Mouse (Mus musculus) spleen, postnatal 14 days (tissue): ENCODE measurements around the gene Siva1.

ENCODE experiments used
- DNase-seq, 2 experiments: peaks; one replicate each; pipeline ENCODE4 v3.0.0; 2021 to 2022; ENCODE audit warnings: low spot score in 2 of 2

Siva1 gene

DNA sequence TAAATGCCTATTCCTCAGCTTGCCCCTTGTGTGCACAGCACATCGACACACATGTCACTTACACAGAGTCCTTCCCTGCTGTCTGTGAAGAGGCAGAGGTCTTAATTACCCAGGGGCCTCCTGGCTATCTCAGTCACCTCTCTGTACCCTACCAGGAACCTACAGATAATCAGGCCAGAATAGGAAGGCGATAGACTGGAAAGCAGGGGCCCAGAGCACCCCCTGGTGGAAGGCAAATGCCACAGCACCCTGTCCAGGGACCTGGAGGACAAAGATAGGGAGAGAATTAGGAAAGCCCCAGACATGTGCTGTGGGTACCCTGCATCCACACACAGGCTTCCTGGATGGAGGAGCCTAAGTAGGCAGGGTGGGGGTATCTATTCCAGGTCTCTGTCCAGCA lies 20.7 kb upstream of the Siva1 start:
- DNase-seq: peak in 1 of 2 experiments; percentile 55

DNA sequence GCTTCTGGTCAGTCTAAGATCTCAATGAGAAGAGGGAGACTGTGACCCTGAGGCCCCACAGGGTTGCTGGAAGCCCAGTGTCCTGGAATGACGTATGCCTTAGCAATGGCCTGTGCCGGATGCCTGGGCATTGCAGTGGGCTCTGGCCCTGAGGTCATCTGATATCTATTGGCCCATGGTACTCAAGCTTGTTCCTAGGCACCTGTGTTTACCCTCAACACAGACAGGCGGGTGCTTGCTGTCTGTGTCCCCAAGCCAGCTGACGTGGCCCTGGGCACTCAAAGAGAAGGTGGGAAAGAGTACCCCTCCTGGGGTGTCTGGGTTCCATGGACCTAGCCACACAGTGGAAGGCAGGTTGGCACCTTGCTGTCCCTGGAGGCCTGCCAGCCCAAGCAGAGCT lies 18.8 kb upstream of the Siva1 start:
- no peak for DNase-seq

DNA sequence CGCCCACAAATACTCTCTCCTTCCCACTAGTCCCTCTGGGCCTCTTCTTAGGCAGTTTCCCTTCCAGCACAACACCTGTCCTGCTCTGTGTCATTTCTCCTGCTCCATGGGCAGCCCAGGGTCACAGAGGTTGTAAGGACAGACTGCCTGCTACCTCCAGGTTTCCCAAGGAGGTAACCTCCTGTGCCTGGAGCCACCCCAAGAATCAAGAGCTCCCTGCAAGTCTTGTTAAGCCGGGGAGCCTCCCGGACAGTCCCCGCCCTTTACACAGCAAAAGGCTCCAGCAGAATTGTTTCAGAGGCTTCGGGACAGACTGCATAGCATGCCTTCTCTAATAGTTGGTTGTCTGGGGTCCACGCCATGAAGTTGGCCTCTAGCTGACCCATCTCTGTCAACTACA lies 18.0 kb upstream of the Siva1 start:
- DNase-seq: no peak

DNA sequence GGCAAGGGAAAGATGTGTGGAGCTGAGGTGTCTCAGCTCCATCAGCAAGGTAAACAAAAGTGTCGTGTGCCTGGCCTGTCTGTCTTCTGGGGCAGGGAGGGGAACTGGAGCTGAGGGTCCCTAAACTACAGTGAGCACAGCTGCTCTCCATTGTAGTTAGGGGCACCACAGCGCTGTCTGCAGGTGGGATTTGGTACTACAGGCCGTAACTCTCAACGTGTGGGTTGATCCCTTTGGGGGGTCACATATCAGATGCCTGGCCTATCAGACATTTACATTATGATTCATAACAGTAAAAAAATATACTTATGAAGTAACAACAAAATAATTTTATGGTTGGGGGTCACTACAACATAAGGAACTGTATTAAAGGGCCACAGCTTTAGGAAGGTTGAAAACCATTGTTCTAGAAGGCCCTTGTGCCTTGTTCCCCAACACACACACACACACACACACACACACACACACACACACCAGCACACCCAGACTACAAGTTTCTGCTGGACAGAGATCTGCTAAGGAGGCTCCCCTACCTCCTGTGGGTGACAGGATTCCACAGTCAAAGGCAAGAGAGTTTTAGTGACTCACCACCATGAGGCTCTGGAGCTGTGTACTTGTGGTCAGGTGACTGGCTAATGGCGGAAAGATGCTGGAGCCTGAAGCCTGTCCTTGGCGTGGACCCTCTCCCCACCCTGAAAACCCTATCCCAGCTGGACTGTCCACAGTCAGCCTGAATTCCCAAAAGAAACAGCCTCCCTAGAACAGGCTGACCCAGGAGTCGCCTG lies 17.2 kb upstream of the Siva1 start:
- no peak for DNase-seq

DNA sequence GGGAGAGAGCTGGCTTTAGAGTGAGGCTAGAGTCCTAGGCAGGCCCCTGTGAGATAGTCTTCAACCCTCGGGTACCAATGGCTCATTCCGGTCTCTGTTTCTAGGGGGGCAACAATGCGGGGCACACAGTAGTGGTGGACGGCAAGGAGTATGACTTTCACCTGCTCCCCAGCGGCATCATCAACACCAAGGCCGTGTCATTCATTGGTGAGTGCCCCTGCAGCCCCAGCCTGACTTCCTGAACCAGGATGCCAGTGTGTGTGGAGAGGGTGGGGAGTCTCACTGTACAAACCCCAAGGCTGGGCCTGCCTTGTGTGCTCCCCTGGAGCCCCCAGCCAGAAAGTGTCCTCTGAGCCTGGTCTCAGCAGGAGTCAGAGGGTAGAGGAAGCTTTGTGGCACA lies 16.3 kb upstream of the Siva1 start:
- DNase-seq: no peak

DNA sequence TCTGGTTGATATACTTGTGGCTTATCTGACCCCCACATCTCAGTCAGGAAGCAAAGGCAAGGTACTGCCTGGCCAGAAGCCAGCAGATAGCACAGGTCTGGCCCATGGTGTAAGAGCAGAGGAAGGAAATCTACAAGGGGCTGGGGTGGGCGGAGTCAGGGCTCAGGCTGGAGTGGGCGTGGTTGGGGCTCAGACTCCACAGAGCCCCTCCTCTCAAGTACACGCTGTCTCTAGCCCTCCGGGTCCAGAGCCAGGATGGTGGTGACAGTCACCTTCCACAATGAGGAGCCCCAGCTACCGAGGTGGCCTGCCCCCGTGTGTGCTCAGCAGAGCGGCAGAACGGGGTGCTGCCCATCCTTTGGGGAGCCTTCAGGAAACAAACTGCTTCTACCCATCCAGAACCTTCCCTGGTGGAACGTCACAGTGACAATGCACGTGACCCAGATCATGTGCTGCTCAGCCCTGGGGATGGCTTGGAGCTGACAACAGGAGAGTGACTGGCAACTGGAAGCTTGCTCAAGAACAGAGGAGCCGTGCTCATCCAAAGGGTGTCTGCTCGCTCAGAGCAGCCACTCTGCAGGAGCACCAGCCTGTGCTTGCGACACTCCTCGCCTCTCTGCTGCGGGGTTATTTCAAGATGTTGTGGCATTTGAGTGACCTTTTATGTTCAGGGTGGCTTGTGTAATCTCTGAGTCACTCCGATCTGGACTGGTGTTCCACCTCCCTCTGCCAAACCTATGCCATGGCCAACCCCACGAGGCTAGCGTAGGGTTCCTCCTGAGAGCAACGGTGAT lies 15.4 kb upstream of the Siva1 start:
- no peak for DNase-seq

DNA sequence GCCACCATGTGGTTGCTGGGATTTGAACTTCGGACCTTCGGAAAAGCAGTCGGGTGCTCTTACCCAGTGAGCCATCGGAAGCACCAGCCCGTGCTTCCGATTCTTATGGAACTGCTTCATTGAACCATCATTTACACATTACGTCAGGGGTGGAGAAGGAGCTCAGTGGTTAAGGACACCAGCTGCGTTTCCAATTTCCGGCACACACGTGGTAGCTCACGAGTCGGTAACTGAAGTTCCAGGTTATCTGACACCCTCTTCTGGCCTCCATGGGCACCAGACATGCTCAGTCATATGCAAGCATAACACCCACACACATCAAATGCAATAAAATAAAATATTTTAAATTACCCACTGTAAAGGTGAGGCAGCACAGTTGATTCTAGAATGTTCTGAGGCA lies 14.4 kb upstream of the Siva1 start:
- DNase-seq: no peak

DNA sequence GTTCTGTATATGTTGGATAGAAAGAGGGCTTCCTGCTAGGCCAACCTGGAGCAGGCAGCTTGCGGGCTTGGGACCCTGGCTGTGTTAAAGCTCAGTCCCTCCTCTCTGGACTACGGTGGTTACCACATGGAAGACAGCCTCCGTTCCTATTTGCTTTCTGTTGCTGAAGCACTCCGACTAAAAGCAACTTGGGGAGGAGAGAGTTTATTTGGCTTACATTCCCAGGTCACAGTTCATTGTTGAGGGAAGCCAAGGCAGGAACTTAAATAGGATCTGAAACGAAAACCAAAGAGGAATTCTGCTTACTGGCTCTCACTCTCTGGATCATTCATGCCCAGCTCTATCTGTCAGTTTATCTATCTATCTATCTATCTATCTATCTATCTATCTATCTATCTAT lies 13.7 kb upstream of the Siva1 start:
- no peak for DNase-seq

DNA sequence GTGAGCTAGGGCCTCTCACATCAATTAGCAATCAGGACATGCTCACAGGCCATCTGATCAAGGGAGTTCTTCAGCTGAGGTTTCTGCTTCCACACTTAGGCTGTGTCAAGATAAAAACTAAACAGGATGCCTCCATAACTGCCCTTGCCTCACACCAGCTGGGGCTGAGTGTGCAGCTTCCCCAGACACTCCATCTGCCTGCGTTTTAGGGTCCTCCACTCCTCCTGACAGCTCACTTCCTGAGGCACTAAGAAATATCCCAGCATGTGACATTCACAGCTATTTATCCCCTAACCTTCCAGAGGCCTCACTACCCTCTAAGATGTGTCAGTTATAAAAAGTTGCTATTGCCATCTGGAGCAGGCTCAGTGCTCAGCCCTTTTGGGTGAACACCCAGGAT lies 13.0 kb upstream of the Siva1 start:
- no peak for DNase-seq

DNA sequence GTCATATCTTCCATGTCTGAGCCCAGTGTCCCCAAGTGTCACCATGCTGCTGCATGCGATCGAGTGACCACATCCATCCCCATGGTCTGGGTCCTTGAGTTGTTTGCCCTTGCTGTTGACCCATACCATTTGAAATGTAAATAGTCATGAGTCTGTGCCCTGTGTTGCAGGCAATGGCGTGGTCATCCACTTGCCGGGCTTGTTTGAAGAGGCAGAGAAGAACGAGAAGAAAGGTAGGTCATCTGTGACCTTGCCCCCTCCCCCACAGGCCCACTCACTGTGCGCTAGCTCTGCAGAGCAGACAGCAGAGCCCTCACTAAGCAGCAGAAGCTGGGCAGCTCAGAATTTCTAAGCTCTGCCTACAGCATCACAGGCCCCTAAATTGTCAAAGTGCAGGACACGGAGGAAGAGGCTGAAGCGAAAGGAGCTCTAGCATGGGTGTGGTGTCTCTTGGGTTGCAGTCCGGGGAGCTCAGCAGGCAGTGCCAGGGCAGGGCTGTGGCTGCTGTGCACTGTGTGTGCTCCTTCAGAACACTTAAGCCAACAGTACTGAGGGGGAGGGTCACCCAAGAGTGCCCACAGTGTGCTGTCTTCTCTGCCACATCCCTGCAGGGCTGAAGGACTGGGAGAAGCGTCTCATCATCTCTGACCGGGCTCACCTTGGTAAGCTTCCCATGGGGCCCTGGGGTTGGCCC lies 12.2 kb upstream of the Siva1 start:
- DNase-seq: no peak

DNA sequence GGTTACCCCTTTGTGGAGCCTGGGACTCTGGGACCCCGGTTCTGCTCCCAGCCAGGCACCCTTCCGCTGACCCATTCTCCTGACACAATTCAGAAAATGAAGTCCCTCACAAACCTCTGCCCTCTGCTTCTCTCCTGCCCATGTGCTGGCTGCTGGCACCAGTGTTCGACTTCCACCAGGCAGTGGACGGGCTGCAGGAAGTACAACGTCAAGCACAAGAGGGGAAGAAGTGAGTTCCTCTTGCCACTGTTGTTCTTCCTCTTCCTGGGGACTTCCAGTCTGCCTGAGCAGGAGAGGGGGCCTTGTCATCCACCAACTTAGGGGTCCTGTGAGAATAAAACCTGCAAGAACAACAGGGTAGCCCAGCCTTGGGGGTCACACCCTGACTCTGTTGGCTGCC lies 11.6 kb upstream of the Siva1 start:
- DNase-seq: no peak

DNA sequence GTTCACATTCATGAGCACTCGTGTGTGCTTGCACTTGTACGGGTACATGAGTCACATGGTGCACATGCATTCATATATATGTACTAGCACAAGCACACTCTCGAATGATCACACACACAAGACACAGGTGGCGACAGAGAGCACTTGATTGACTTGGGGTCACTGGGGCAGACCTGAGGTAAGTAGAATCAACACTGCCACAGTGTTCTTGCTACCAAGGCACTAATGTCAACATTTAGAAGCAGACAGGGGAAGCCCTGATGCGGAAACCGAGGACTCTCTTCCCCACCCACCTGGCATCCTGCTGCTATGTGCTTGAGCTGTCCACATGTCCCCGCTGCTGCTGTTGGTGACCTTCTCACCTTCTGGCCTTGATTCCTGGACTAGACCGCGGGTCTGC lies 10.8 kb upstream of the Siva1 start:
- DNase-seq: peak in 1 of 2 experiments; percentile 35

DNA sequence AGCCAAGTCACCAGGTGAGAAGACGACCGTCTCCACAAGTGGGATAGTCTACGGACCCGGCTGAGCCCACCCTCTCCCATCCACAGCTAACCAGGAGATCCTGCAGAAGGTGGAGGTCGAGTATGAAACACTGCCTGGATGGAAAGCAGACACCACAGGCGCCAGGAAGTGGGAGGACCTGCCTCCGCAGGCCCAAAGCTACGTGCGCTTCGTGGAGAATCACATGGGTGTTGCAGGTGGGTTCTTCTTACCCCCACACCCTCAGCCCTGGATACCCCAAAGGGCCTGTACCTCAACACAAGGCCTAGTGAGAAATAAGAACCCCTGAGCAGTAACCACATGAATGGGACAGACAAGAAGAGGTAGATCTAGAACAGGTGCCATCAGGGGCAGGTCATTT lies 5.0 kb upstream of the Siva1 start:
- DNase-seq: no peak

DNA sequence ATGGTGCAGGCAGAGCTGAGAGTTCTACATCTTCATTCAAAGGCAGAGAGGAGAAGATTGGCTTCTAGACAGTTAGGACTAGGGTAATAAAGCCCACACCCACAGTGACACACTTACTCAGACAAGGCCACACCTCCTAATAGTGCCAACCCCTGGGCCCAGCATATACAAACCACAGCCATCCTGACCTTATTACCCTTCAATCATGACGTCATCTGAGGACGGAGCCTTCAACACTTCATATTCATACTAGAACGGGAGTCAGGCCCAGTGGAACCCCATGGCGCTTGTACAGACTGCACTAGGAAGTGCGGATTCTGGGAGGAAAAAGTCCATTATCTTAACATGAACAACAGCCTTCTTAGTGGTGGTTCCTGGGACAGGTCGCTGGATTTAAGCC lies 1.4 kb upstream of the Siva1 start:
- DNase-seq: no peak

DNA sequence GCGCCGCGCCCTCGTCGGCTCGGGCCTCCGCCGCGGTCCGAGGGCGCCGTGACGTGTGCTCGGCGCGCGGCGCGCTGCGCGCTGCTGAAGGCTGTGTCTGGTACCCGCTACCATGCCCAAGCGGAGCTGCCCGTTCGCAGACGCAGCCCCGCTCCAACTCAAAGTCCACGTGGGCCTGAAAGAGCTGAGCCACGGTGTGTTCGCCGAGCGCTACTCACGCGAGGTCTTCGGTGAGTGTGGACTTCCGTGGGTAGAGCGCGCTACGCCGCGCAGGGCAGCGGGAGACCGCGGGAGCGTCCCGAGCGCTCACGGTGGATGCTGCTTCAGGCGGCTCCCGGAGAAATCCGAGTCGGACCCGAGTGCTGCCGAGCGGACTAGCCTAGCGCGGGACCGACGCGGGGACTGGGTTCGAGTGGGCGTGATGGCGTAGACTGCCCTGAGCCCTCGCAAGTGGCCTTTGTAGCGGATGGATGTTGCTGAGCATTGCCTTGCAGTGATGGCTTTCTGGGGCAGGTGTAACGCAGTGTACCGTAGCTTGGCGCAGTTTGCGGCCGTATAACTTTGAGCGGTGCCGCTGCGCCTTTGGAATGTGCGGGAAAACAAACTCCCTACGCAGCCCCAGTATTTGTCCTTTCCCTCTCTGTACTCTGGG lies 502 bp downstream of the Siva1 start:
- peak in 1 of 2 experiments; percentile 27 for DNase-seq

DNA sequence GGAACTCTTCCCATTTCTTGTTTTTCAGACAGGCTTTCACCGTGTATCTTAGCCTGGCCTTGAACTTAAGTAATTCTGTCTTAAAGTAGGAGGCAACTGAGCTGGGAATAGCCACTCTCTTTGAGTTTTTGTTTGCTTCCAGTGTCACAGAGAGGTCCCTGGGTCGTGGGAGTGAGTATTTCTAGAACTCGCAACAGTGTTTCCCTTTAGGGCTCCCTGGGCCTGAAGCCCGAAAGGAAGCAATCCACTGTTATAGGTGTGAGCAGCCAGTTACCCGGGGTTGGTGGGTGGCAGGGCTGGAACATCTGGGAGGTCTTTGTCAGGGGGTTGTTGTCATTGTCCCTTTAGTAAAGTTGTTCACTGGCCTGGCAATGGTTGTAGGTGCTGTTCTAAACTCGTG lies 1.7 kb downstream of the Siva1 start:
- DNase-seq: no peak

DNA sequence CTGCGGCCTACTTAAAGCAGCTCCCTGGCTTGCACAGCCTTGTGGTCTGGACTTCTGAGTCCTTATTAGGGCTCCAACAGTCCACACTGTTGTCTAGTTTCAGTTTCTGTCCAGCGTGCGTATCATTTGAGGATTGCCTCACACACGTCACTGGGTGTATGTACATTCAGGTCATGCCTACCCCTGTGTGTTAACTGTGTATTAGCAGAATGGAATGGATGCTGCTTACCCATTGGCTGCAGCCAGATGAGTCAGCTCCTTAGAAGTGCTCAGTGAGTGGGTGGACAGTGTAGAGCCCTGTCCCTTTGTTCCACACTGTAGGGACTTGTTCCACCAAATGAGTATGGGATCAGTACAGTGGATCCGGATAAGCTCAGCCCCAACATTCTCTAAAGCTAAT lies 3.6 kb downstream of the Siva1 start:
- no peak for DNase-seq

DNA sequence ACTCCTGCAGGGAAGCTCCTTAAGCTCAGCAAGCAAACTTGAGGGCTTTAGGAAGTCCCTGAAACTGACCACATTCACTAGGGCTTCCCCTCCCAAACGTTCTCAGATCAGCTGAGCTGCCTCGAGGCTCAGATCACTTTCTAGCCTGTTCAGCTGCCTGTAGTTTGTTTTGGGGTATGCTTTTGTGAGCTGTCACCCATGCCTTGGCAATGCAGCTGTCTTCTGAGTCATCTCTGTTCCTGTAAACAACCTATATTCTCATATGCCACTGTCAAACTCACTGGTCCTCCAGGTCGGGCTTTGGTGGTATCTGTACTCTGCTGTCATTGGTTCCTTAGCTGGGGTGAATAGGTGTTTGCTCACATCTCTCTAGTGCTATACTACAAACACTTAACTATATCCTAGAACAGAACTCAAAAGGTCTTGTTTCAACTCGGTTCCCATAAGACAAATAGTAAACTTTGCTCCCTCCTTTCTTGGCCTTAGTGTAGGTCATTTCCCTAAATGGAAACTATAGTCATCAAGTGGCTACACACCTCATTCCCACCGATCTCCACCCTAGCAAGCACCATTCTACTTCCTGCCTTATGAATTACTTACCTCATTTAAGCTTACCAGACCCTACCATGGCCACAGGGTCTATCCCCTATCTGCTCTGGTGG lies 7.4 kb downstream of the Siva1 start:
- DNase-seq: no peak

DNA sequence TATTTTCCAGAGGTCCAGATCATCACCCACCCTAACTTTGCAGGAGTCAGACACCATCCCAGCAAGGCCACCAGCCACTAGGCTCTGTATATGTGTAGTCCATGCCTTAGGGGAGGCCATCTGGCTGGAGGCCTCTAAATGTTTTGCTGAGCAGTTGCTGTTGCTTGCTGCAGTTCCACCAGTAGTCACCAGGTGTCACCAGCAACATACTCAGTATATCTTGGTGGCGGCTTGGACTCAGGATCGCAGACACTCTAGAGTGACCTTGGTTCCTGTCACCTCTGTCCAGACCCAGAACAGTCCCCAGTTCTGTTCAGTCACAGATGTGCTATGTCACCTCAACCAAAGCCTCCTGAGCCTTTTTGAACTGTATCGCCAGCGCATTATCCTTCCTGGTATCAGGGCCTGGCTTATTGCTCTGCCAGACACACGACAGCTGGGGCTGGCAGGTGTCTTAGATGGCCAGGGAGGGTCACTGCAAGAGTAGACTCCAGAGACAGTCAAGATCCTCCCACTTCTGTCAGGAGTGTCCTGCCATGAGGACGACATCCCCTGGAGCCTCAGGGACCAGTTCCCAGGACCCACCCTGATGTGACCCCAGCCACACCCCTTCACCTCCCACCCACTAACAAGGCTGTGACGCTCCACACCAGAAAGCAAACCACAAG lies 8.8 kb downstream of the Siva1 start:
- peak; percentile 73 to 81 for DNase-seq

DNA sequence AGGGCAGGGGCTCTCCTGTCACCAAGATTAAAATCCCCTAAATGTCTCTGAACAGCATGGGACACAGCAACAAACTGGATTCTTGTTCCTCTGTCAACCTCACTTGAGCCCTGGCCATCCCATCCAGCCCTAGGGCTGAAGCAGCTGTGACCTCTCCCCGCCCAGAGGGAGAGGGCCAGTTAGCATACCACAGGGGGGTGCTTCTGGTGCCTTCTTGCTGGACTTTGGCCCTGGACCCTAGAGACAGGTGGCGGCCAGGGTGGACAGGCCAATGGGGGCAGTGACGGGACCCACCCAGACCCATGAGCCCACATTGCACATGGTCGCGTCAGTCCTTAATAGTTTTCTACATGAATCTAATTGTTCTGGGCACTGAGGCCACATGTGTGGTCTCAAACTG lies 9.6 kb downstream of the Siva1 start:
- DNase-seq: no peak

DNA sequence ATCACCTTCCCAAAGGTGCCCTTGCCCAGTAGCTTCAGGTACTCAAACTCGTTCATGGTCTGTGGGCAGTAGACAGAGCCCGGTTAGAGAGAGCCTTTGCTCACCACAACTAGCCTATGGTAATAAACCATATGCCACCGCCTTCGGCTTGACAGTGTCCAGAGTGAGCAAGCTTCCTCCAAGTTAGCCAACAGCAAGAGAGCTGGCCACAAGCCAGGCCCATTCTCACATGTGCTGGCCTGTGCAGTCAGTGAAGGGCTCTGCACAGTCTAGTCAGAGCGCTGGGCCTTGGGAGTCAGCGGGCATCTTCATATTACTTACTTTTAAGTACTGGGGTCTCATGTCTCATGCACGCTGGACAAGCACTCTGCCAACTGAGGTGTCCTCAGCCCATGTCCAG lies 14.1 kb downstream of the Siva1 start:
- no peak for DNase-seq
